Mouse (Mus musculus): Measurements from ENCODE around the gene Gm49601. TPM values are rescaled to one million over a fixed set of nuclear protein-coding genes. Genes with fewer than 3 reads are reported as not detected.

Gm49601 gene
- polyA plus RNA-seq, 1 experiment = not detected

- TF ChIP-seq GATA1 (IDR thresholded peaks at IDR 0.05; ENCODE audit: low read length) = no peak
Observed at GRCm38 (mm10) chr16:18582426-18583148, 43.6 kb downstream of the Gm49601 start.

- TF ChIP-seq GATA1 (IDR thresholded peaks at IDR 0.05; ENCODE audit: low read length) = no peak
Observed at GRCm38 (mm10) chr16:18581623-18582205, 44.5 kb downstream of the Gm49601 start.

- TF ChIP-seq GATA1 (IDR thresholded peaks at IDR 0.05; ENCODE audit: low read length) = no peak
Observed at GRCm38 (mm10) chr16:18581050-18581622, 45.1 kb downstream of the Gm49601 start.

GRCm38 (mm10) chr16:18580389-18580788 lies 45.8 kb downstream of the Gm49601 start:
- no peak for TF ChIP-seq GATA1 (IDR thresholded peaks at IDR 0.05; ENCODE audit: low read length)

- TF ChIP-seq GATA1 (IDR thresholded peaks at IDR 0.05; ENCODE audit: low read length) = no peak
Observed at GRCm38 (mm10) chr16:18577599-18578160, 48.5 kb downstream of the Gm49601 start.

- TF ChIP-seq GATA1 (IDR thresholded peaks at IDR 0.05; ENCODE audit: low read length) = no peak
Observed at GRCm38 (mm10) chr16:18577071-18577470, 49.2 kb downstream of the Gm49601 start.

GRCm38 (mm10) chr16:18574196-18574595 lies 52.0 kb downstream of the Gm49601 start:
- TF ChIP-seq GATA1 (IDR thresholded peaks at IDR 0.05; ENCODE audit: low read length) = no peak

Other genes with a start within 250 kb of the Gm49601 start
- gene Txnrd2, start 200.0 kb downstream of the Gm49601 start, polyA plus RNA-seq (2012) = 13.1 and 16.2 TPM in 2 replicates
- 37.8 and 85.4 TPM in 2 replicates for gene Comt, start 199.6 kb downstream of the Gm49601 start, polyA plus RNA-seq (2012)
- gene Gnb1l, start 127.7 kb downstream of the Gm49601 start, polyA plus RNA-seq (2012) = 7.7 and 12.0 TPM in 2 replicates
- 6.8 and 7.7 TPM in 2 replicates for gene Rtl10, start 127.5 kb downstream of the Gm49601 start, polyA plus RNA-seq (2012)
- gene Tbx1, start 35.8 kb downstream of the Gm49601 start, polyA plus RNA-seq (2012) = not detected in 2 replicates
- not detected in 2 replicates for gene Gp1bb, start 4.0 kb downstream of the Gm49601 start, polyA plus RNA-seq (2012)
- gene Sept5, start 3.5 kb upstream of the Gm49601 start, polyA plus RNA-seq (2012) = not detected in 2 replicates
- not detected in 2 replicates for gene Cldn5, start 150.4 kb upstream of the Gm49601 start, polyA plus RNA-seq (2012)
- 7.2 and 11.2 TPM in 2 replicates for gene Ufd1, start 185.4 kb upstream of the Gm49601 start, polyA plus RNA-seq (2012)
- 30.2 and 30.6 TPM in 2 replicates for gene Cdc45, start 185.6 kb upstream of the Gm49601 start, polyA plus RNA-seq (2012)
- 49.0 and 60.0 TPM in 2 replicates for gene 2510002D24Rik, start 210.2 kb upstream of the Gm49601 start, polyA plus RNA-seq (2012)
- not detected in 2 replicates for gene Gm28539, start 210.2 kb upstream of the Gm49601 start, polyA plus RNA-seq (2012)

All from G1E-ER4 (cell line).